Mouse (Mus musculus): ENCODE results near the gene Rnf43. TPM values are rescaled to one million over a fixed set of nuclear protein-coding genes. Genes with fewer than 3 reads are reported as not detected.
A peak's percentile ranks its signal among the peaks of the same experiment; 100 is the strongest.

Rnf43 gene
- polyA plus RNA-seq, 1 experiment, result 19.6 TPM

GRCm38 (mm10) chr11:87720839-87721238 lies 58.3 kb downstream of the Rnf43 start:
- no peaks in the 10 kb centered on the region for H3K27me3 ChIP-seq (ENCODE audit: control insufficient read depth, insufficient read depth, low read length)
- peaks cover 19% of the 10 kb centered on the region for H3K36me3 ChIP-seq (ENCODE audit: control insufficient read depth, insufficient read depth, low read length)
- no peak overlapping the region for H3K4me3 ChIP-seq (ENCODE audit: low read depth, low read length)
- 0 out of 2 replicates have a peak overlapping the region, but pooled peaks have one; percentile 14 for H3K27ac ChIP-seq (ENCODE audit: insufficient read depth, low read depth, low read length)
- TF ChIP-seq POLR2A (IDR thresholded peaks at IDR 0.05; ENCODE audit: low read depth, low read length) (no peak), CTCF (IDR thresholded peaks at IDR 0.05; ENCODE audit: extremely low read depth, insufficient read length, insufficient replicate concordance, low read depth, low read length) (no peak)
- WGBS, result 51% methylated on average over 9 of the region's 9 CpGs
- peaks cover 1% of the 10 kb centered on the region; the same call in 1 of the 2 replicates for H3K4me1 ChIP-seq (ENCODE audit: control insufficient read depth, insufficient read depth, insufficient read length, low read length)

GRCm38 (mm10) chr11:87722168-87722567 lies 59.6 kb downstream of the Rnf43 start:
- H3K27ac ChIP-seq (ENCODE audit: insufficient read depth, low read depth, low read length), result no peak overlapping the region
- WGBS, result 53% methylated on average over 3 of the region's 3 CpGs
- TF ChIP-seq POLR2A (IDR thresholded peaks at IDR 0.05; ENCODE audit: low read depth, low read length) (no peak), CTCF (IDR thresholded peaks at IDR 0.05; ENCODE audit: extremely low read depth, insufficient read length, insufficient replicate concordance, low read depth, low read length) (no peak)
- peaks cover 24% of the 10 kb centered on the region for H3K36me3 ChIP-seq (ENCODE audit: control insufficient read depth, insufficient read depth, low read length)
- H3K4me3 ChIP-seq (ENCODE audit: low read depth, low read length), result no peak overlapping the region
- no peaks in the 10 kb centered on the region for H3K27me3 ChIP-seq (ENCODE audit: control insufficient read depth, insufficient read depth, low read length)
- H3K4me1 ChIP-seq (ENCODE audit: control insufficient read depth, insufficient read depth, insufficient read length, low read length), result peaks cover 2% of the 10 kb centered on the region; the same call in 1 of the 2 replicates

DNA sequence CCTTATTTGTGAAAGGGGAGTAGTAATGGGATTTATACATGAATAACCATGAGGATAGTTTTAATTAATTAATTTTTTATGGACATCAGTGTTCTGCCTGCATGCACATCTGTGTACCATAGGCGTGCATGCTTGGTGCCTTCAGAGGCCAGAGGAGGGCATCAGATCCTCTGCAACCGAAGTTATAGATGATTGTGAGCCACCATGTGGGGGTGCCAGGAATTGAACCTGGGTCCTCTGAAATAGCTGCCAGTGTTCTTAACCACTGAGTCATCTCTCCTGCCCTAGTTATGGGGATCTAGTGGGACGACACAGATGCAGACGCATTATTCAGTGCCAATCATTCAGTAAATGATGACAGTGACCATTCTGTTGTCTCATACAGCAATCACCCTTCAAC lies 60.4 kb downstream of the Rnf43 start:
- H3K27ac ChIP-seq (ENCODE audit: insufficient read depth, low read depth, low read length), result no peak overlapping the region
- no peaks in the 10 kb centered on the region for H3K27me3 ChIP-seq (ENCODE audit: control insufficient read depth, insufficient read depth, low read length)
- TF ChIP-seq CTCF (IDR thresholded peaks at IDR 0.05; ENCODE audit: extremely low read depth, insufficient read length, insufficient replicate concordance, low read depth, low read length) (peak; percentile 32; the same call in 1 of the 2 replicates), POLR2A (IDR thresholded peaks at IDR 0.05; ENCODE audit: low read depth, low read length) (no peak)
- no peak overlapping the region for H3K4me3 ChIP-seq (ENCODE audit: low read depth, low read length)
- peaks cover 31% of the 10 kb centered on the region for H3K36me3 ChIP-seq (ENCODE audit: control insufficient read depth, insufficient read depth, low read length)
- H3K4me1 ChIP-seq (ENCODE audit: control insufficient read depth, insufficient read depth, insufficient read length, low read length), result peaks cover 2% of the 10 kb centered on the region; the same call in 1 of the 2 replicates
- 65% methylated on average over 4 of the region's 4 CpGs for WGBS

DNA sequence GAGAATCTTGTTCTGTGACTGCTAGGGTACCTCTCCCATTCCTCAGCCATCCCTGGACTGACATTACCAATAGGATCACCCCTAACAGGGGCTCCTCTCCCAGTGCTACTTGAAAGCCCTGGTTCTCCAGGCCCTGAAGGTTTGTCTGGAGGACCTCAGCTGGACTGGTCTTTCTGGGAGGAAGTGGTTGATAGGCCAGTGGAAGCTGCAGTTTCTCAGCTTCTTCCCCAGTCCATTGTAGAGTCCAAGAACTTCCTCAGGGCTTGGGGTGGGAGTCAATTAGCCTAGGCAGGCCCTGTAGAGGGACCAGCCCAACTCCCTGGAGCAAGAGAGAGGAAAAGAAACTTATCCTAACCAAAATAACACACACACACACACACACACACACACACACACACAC lies 63.0 kb downstream of the Rnf43 start:
- Histone ChIP-seq H3K27ac (ENCODE audit: insufficient read depth, low read depth, low read length) (no peak overlapping the region), H3K27me3 (ENCODE audit: control insufficient read depth, insufficient read depth, low read length) (no peaks in the 10 kb centered on the region), H3K36me3 (ENCODE audit: control insufficient read depth, insufficient read depth, low read length) (peaks cover 31% of the 10 kb centered on the region), H3K4me1 (ENCODE audit: control insufficient read depth, insufficient read depth, insufficient read length, low read length) (peaks cover 2% of the 10 kb centered on the region; the same call in 1 of the 2 replicates), H3K4me3 (ENCODE audit: low read depth, low read length) (no peak overlapping the region)
- TF ChIP-seq CTCF (IDR thresholded peaks at IDR 0.05; ENCODE audit: extremely low read depth, insufficient read length, insufficient replicate concordance, low read depth, low read length) (no peak), POLR2A (IDR thresholded peaks at IDR 0.05; ENCODE audit: low read depth, low read length) (no peak)

DNA sequence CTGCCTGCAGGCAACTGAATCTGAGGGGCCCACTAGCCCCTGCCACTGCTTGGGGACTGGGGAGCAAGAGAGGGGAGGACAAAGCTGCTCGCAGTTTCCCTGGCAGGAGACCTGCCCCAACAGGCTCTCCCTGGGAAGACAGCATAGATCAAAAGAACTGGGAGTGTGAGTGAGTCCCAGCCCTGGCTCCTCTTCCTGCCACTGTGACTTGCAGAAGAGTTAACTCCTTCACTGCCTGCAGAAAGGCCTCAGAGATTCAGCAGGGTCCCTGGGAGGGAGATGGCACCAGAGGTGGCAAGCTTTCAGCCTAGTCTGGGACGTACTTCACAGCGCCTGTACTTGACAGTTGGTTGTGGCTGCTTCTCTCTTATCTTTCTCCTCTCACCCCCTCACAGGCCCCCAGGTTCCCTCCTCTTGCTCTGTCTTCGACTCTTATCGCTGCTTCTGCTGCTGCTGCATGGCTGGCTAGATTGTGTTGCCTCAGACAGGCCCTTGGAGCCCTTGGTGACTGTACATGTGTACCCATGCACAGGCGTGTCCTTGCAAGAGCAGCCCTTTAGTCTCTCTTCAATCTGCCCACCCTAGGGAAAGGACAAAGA lies 63.5 kb downstream of the Rnf43 start:
- no peak for TF ChIP-seq POLR2A (IDR thresholded peaks at IDR 0.05; ENCODE audit: low read depth, low read length)
- 45% methylated on average over 6 of the region's 6 CpGs for WGBS
- H3K4me3 ChIP-seq (ENCODE audit: low read depth, low read length), result no peak overlapping the region
- H3K4me1 ChIP-seq (ENCODE audit: control insufficient read depth, insufficient read depth, insufficient read length, low read length), result peaks cover 2% of the 10 kb centered on the region; the same call in 1 of the 2 replicates
- no peak overlapping the region for H3K27ac ChIP-seq (ENCODE audit: insufficient read depth, low read depth, low read length)
- H3K27me3 ChIP-seq (ENCODE audit: control insufficient read depth, insufficient read depth, low read length), result no peaks in the 10 kb centered on the region
- H3K36me3 ChIP-seq (ENCODE audit: control insufficient read depth, insufficient read depth, low read length), result peaks cover 33% of the 10 kb centered on the region

DNA sequence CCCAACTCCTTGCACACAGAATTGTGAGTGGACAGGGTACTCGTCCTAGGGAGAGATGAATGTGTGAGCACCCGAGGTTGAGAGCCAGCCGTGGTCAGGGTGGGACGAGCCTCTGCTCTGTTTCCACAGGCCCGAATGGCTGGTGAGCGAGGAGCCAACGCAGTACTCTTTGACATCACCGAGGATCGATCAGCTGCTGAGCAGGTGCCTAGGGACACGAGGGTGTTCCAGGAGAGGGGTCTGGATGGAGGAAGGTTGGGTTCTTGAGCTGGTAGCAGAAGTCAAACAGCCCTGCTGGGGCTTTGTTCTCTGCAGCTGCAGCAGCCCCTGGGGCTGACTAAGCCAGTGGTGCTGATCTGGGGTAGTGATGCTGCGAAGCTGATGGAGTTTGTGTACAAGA lies 64.5 kb downstream of the Rnf43 start:
- Histone ChIP-seq H3K36me3 (ENCODE audit: control insufficient read depth, insufficient read depth, low read length) (peaks cover 42% of the 10 kb centered on the region), H3K4me1 (ENCODE audit: control insufficient read depth, insufficient read depth, insufficient read length, low read length) (peaks cover 2% of the 10 kb centered on the region; the same call in 1 of the 2 replicates), H3K27me3 (ENCODE audit: control insufficient read depth, insufficient read depth, low read length) (no peaks in the 10 kb centered on the region), H3K4me3 (ENCODE audit: low read depth, low read length) (no peak overlapping the region), H3K27ac (ENCODE audit: insufficient read depth, low read depth, low read length) (no peak overlapping the region)
- TF ChIP-seq CTCF (IDR thresholded peaks at IDR 0.05; ENCODE audit: extremely low read depth, insufficient read length, insufficient replicate concordance, low read depth, low read length) (no peak), POLR2A (IDR thresholded peaks at IDR 0.05; ENCODE audit: low read depth, low read length) (no peak)
- 67% methylated on average over 11 of the region's 11 CpGs for WGBS

DNA sequence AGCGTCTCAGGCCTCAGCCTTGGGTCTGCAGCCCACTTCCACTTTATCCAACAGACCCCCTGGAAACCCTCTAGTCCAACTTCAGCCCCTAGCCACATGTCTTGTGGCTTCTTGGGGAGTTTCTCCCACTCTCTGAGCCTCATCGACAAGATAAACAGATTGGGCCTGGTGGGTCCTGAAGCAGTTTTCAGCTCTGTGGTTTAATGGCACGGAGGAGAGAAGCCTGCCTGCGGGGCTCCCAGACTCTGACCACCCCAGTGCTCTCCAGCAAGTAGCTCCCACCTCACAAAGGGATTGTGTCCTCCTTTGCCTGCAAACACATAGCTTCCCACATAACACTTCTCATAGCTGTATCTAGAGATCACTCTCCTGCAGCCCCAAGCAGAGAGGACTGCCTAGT lies 64.9 kb downstream of the Rnf43 start:
- peaks cover 2% of the 10 kb centered on the region; the same call in 1 of the 2 replicates for H3K4me1 ChIP-seq (ENCODE audit: control insufficient read depth, insufficient read depth, insufficient read length, low read length)
- no peak for TF ChIP-seq CTCF (IDR thresholded peaks at IDR 0.05; ENCODE audit: extremely low read depth, insufficient read length, insufficient replicate concordance, low read depth, low read length)
- no peak for TF ChIP-seq POLR2A (IDR thresholded peaks at IDR 0.05; ENCODE audit: low read depth, low read length)
- WGBS, result 75% methylated on average over 4 of the region's 4 CpGs
- H3K4me3 ChIP-seq (ENCODE audit: low read depth, low read length), result no peak overlapping the region
- H3K36me3 ChIP-seq (ENCODE audit: control insufficient read depth, insufficient read depth, low read length), result peaks cover 44% of the 10 kb centered on the region
- H3K27ac ChIP-seq (ENCODE audit: insufficient read depth, low read depth, low read length), result no peak overlapping the region
- no peaks in the 10 kb centered on the region for H3K27me3 ChIP-seq (ENCODE audit: control insufficient read depth, insufficient read depth, low read length)
